Mouse (Mus musculus): Measurements from ENCODE around the gene Phka1.

Gene Phka1

GRCm38 (mm10) chrX:102475555-102475954, 168.5 kb downstream of the Phka1 start:
- DNase-seq (ENCODE audit: extremely low read depth, low read depth): no peak
